Comparison of ENCODE assay signal across 7 mouse cellular contexts in the genomic region with DNA sequence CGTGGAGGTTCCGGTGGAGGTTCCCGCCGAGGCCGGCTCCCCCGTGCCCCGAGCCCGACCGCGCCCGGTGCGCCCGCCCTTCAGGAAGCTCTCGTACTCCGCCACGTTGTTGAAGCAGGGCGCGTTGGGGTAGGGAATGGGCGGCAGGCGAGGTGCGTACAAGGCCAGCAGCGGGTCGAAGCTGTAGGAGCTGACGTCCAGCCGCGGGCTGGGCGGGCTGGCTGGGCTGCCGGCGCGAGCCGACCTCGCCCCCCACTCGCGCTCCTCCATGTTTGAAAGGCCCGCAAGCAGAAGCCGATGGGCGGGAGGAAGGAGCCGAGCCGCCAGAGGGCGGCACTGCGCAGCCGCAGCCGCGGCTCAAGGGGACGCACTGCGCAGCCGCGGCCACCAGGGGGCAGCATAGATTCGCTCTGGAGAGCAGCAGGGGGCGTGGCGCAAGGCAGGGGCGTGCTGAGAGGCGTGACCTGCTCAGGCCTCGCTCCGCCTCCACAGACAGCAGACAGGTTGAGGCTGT. TPM values are rescaled to one million over a fixed set of nuclear protein-coding genes. Genes with fewer than 3 reads are reported as not detected.
DNase-seq lines count a peak whose midpoint lies in the region; ATAC-seq and TF ChIP-seq lines count a peak whose summit lies in the region.

TSS of gene Lsm11 (minus strand) at position 293 of the 514 bp plus-strand sequence.

- H3K27me3 ChIP-seq in intestine, postnatal 0 days (replicated peaks; ENCODE audit: control insufficient read depth, insufficient read depth, low read length): no peaks in the 10 kb centered on the region
- no peaks in the 10 kb centered on the region for H3K27me3 ChIP-seq in midbrain, embryonic 12.5 days
- H3K27me3 ChIP-seq in small intestine, adult 2 months (ENCODE audit: control insufficient read depth, insufficient read depth, low read length): no peaks in the 10 kb centered on the region

- peak; percentile 91 for ATAC-seq in intestine, postnatal 0 days
- ATAC-seq in midbrain, embryonic 12.5 days (ENCODE audit: low FRiP score, low read depth): peak; percentile 91

- H3K9ac ChIP-seq in intestine, postnatal 0 days (ENCODE audit: low read depth, low read length): peak within 1 kb of the TSS; percentile 79
- peak within 1 kb of the TSS; percentile 89 for H3K9ac ChIP-seq in midbrain, embryonic 12.5 days (replicated peaks)

- peak within 1 kb of the TSS; percentile 96 for H3K4me2 ChIP-seq in intestine, postnatal 0 days (replicated peaks; ENCODE audit: low read depth)
- peak within 1 kb of the TSS; percentile 82 for H3K4me2 ChIP-seq in midbrain, embryonic 12.5 days (replicated peaks)

- peak; percentile 100 for TF ChIP-seq CTCF in intestine, postnatal 0 days (IDR thresholded peaks at IDR 0.05; ENCODE audit: low read depth)
- peak; percentile 100 for TF ChIP-seq CTCF in small intestine, adult 2 months (IDR thresholded peaks at IDR 0.05; ENCODE audit: extremely low read depth, insufficient read length, insufficient replicate concordance, low read depth, low read length)

- H3K27ac ChIP-seq in intestine, postnatal 0 days (ENCODE audit: low read depth, low read length): no peak within 1 kb of the TSS
- H3K27ac ChIP-seq in midbrain, embryonic 12.5 days (replicated peaks): peak within 1 kb of the TSS; percentile 78
- H3K27ac ChIP-seq in small intestine, adult 2 months (ENCODE audit: insufficient read depth, low read depth, low read length): no peak within 1 kb of the TSS

- 0 out of 2 replicates have a peak, but pooled peaks have one; percentile 21 for TF ChIP-seq POLR2A in small intestine, adult 2 months (IDR thresholded peaks at IDR 0.05; ENCODE audit: low read depth, low read length)

- H3K36me3 ChIP-seq in intestine, postnatal 0 days (ENCODE audit: control insufficient read depth, insufficient read depth): peaks cover 3% of the 10 kb centered on the region; the same call in 1 of the 2 replicates
- H3K36me3 ChIP-seq in midbrain, embryonic 12.5 days: peaks cover 11% of the 10 kb centered on the region
- peaks cover 3% of the 10 kb centered on the region; the same call in 1 of the 2 replicates for H3K36me3 ChIP-seq in small intestine, adult 2 months (ENCODE audit: control insufficient read depth, insufficient read depth, low read length)

- H3K9me3 ChIP-seq in intestine, postnatal 0 days (ENCODE audit: control insufficient read depth): no peaks in the 10 kb centered on the region
- no peaks in the 10 kb centered on the region for H3K9me3 ChIP-seq in midbrain, embryonic 12.5 days

- under 1% methylated on average over 55 of the region's 55 CpGs for WGBS in intestine, postnatal 0 days
- under 1% methylated on average over 54 of the region's 55 CpGs for WGBS in midbrain, embryonic 12.5 days
- 1% methylated on average over 55 of the region's 55 CpGs for WGBS in small intestine, adult 2 months

- H3K4me1 ChIP-seq in intestine, postnatal 0 days (replicated peaks; ENCODE audit: control insufficient read depth, insufficient read depth, low read length): no peaks in the 10 kb centered on the region; the same call in 1 of the 2 replicates
- peaks cover 11% of the 10 kb centered on the region for H3K4me1 ChIP-seq in midbrain, embryonic 12.5 days
- peaks cover 2% of the 10 kb centered on the region for H3K4me1 ChIP-seq in small intestine, adult 2 months (ENCODE audit: control insufficient read depth, insufficient read depth, insufficient read length, low read length)

- H3K4me3 ChIP-seq in intestine, postnatal 0 days (ENCODE audit: low read depth, low read length): peak within 1 kb of the TSS; percentile 87
- peak within 1 kb of the TSS; percentile 87 for H3K4me3 ChIP-seq in midbrain, embryonic 12.5 days
- peak within 1 kb of the TSS; percentile 91 for H3K4me3 ChIP-seq in small intestine, adult 2 months (ENCODE audit: low read depth, low read length)

- intact Hi-C loops in left cerebral cortex, postnatal 4 days (cut with DNase I): loop anchor here (5.0 kb wide), 1 partner anchor 273 kb away; no protein-coding TSS in a partner anchor

- peak; percentile 97 for DNase-seq in adrenal gland, adult 2 months
- DNase-seq in embryo, embryonic 11.5 days (ENCODE audit: low read depth, low spot score): peak; percentile 92
- peak; percentile 96 to 98 for DNase-seq in gastrocnemius, postnatal 4 days (ENCODE audit: low spot score in 2 of 2)
- peak; percentile 96 for DNase-seq in left cerebral cortex, postnatal 4 days

RNA-seq across cellular contexts. Expression of gene Lsm11, which starts in this region (rescaled TPM):
- 10 to 100 TPM in 1 of 2 experiments, 1 to 10 TPM in 1; 7.0 to 19.1 TPM for total RNA-seq in adrenal gland, adult 2 months (2021)
- 4.8 and 6.9 TPM in 2 replicates for polyA plus RNA-seq in adrenal gland, adult 2 months (2012; rRNA removed)
- total RNA-seq in gastrocnemius, postnatal 4 days (2021): 1 to 10 TPM; 4.9 to 5.6 TPM
- polyA plus RNA-seq in intestine, postnatal 0 days (2015; fragmentation: Nextera tagmentation; extraction: Ambion mirVana): 3.1 and 3.4 TPM in 2 replicates
- 10 to 100 TPM; 92.2 to 93.4 TPM for total RNA-seq in left cerebral cortex, postnatal 4 days (2021)
- 13.9 and 16.4 TPM in 2 replicates for polyA plus RNA-seq in midbrain, embryonic 12.5 days (2016; fragmentation: Nextera tagmentation; extraction: Ambion mirVana)
- polyA plus RNA-seq in small intestine, adult 2 months (2012; rRNA removed): 2.1 and 3.1 TPM in 2 replicates

Comparison
In these comparisons a context has a peak if more than half of its experiments do, and no peak if none do; other contexts are left out.
1. RNA of gene Lsm11 (total RNA-seq): 92.2 to 93.4 TPM in left cerebral cortex, postnatal 4 days; 7.0 to 19.1 TPM in adrenal gland, adult 2 months and 4.9 to 5.6 TPM in gastrocnemius, postnatal 4 days; every median in the first group is over 4 times any median in the second.
2. Peak in every context shown above with its lines, with median percentiles within 50 percentile points of each other: DNase-seq and H3K4me3 ChIP-seq.